Mouse (Mus musculus): ENCODE data around the gene Top3b. TPM values are rescaled to one million over a fixed set of nuclear protein-coding genes. Genes with fewer than 3 reads are reported as not detected.
A peak's percentile ranks its signal among the peaks of the same experiment; 100 is the strongest.
"Not testable (repeated sequence)": the region's sequence is repeated elsewhere in the genome, so short reads cannot be mapped to it uniquely, and the experiment has no call there.

Top3b gene
- polyA plus RNA-seq, 1 experiment from 2014 or later, result 20.3 TPM

DNA sequence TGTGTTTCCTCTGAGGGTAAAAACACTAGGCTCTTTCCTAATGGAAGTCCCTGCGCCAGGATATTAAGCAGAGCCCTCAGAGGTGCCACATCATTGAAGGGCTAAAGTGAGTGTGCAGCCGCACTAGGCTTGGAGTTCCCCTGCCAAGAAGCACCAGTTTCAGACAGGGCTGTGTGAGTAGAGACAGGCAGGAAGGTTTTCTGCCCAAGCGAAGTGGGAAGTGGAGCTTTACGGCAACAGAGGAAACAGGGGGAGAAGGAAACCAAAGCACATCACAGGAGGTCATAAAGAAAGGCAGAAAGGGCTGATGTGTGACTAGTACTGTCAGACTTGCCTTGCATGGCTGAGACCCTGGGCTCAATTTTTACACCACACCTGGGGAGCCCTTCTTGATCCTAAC is 31.8 kb downstream of the Top3b start:
- Histone ChIP-seq H3K27ac (replicated peaks) (no peak overlapping the region), H3K9me3 (replicated peaks) (no peaks in the 10 kb centered on the region), H3K36me3 (replicated peaks) (peaks cover 22% of the 10 kb centered on the region), H3K4me2 (no peak overlapping the region), H3K4me3 (replicated peaks) (no peak overlapping the region), H3K9ac (no peak overlapping the region), H3K4me1 (replicated peaks) (peaks cover 17% of the 10 kb centered on the region), H3K27me3 (no peaks in the 10 kb centered on the region)
- WGBS (ENCODE audit: insufficient replicate concordance), result 47% methylated on average over 4 of the region's 4 CpGs
- no peak for ATAC-seq (ENCODE audit: insufficient read depth)

DNA sequence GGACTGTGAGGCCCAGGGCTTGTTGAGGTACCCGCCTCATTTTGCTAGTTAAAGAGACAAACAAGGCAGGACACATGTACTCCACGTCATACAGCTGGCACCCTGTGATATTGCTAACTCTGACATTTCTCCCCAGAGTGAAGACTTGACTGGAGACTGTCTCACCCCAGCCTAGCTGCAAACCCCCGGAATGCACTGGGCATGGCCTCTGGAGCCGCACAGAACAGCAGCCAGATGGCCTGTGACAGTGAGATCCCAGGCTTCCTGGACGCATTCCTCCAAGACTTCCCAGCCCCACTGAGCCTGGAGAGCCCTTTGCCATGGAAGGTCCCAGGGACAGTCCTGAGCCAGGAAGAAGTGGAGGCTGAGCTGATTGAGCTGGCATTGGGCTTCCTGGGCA is 32.7 kb downstream of the Top3b start:
- no peak for ATAC-seq (ENCODE audit: insufficient read depth)
- no peak overlapping the region for H3K4me2 ChIP-seq

GRCm38 (mm10) chr16:16907799-16908198 is 37.3 kb downstream of the Top3b start:
- H3K9me3 ChIP-seq (replicated peaks), result no peaks in the 10 kb centered on the region
- H3K4me2 ChIP-seq, result no peak overlapping the region
- H3K4me1 ChIP-seq (replicated peaks), result peaks cover 7% of the 10 kb centered on the region; the same call in 1 of the 2 replicates
- no peak overlapping the region for H3K4me3 ChIP-seq (replicated peaks)
- no peak overlapping the region for H3K27ac ChIP-seq (replicated peaks)
- WGBS (ENCODE audit: insufficient replicate concordance), result 40% methylated on average over 6 of the region's 6 CpGs
- peak; percentile 38; the same call in 1 of the 2 replicates for ATAC-seq (ENCODE audit: insufficient read depth)
- peaks cover 29% of the 10 kb centered on the region for H3K36me3 ChIP-seq (replicated peaks)
- no peak overlapping the region for H3K9ac ChIP-seq
- no peaks in the 10 kb centered on the region for H3K27me3 ChIP-seq

More for the DNA sequence above, 32.7 kb downstream of the Top3b start:
- H3K27me3 ChIP-seq, result no peaks in the 10 kb centered on the region
- no peaks in the 10 kb centered on the region for H3K9me3 ChIP-seq (replicated peaks)
- H3K9ac ChIP-seq, result no peak overlapping the region
- peaks cover 22% of the 10 kb centered on the region for H3K36me3 ChIP-seq (replicated peaks)
- H3K4me1 ChIP-seq (replicated peaks), result peaks cover 12% of the 10 kb centered on the region; the same call in 1 of the 2 replicates
- 70% methylated on average over 5 of the region's 5 CpGs for WGBS (ENCODE audit: insufficient replicate concordance)
- no peak overlapping the region for H3K4me3 ChIP-seq (replicated peaks)
- no peak overlapping the region for H3K27ac ChIP-seq (replicated peaks)

GRCm38 (mm10) chr16:16911641-16912597 is 41.4 kb downstream of the Top3b start:
- Histone ChIP-seq H3K4me3 (replicated peaks) (no peak overlapping the region), H3K27me3 (no peaks in the 10 kb centered on the region), H3K9ac (no peak overlapping the region), H3K9me3 (replicated peaks) (no peaks in the 10 kb centered on the region), H3K4me1 (replicated peaks) (no peaks in the 10 kb centered on the region), H3K4me2 (no peak overlapping the region), H3K27ac (replicated peaks) (no peak overlapping the region), H3K36me3 (replicated peaks) (peaks cover 33% of the 10 kb centered on the region)
- peak; percentile 56; the same call in 1 of the 2 replicates for ATAC-seq (ENCODE audit: insufficient read depth)
- WGBS (ENCODE audit: insufficient replicate concordance), result 43% methylated on average over 13 of the region's 13 CpGs

GRCm38 (mm10) chr16:16913440-16913839 is 42.9 kb downstream of the Top3b start:
- Histone ChIP-seq H3K4me2 (no peak overlapping the region), H3K9ac (no peak overlapping the region), H3K36me3 (replicated peaks) (peaks cover 38% of the 10 kb centered on the region), H3K27ac (replicated peaks) (no peak overlapping the region), H3K4me1 (replicated peaks) (no peaks in the 10 kb centered on the region), H3K4me3 (replicated peaks) (no peak overlapping the region), H3K27me3 (no peaks in the 10 kb centered on the region), H3K9me3 (replicated peaks) (no peaks in the 10 kb centered on the region)
- no peak for ATAC-seq (ENCODE audit: insufficient read depth)
- WGBS (ENCODE audit: insufficient replicate concordance), result 65% methylated on average over 1 of the region's 1 CpGs

GRCm38 (mm10) chr16:16918441-16919117 is 48.0 kb downstream of the Top3b start:
- Histone ChIP-seq H3K27me3 (no peaks in the 10 kb centered on the region), H3K4me2 (no peak overlapping the region), H3K9me3 (replicated peaks) (no peaks in the 10 kb centered on the region), H3K4me3 (replicated peaks) (no peak overlapping the region), H3K36me3 (replicated peaks) (peaks cover 42% of the 10 kb centered on the region), H3K4me1 (replicated peaks) (no peaks in the 10 kb centered on the region), H3K27ac (replicated peaks) (no peak overlapping the region), H3K9ac (no peak overlapping the region)
- 74% methylated on average over 7 of the region's 7 CpGs for WGBS (ENCODE audit: insufficient replicate concordance)
- ATAC-seq (ENCODE audit: insufficient read depth), result no peak

GRCm38 (mm10) chr16:16921021-16921435 is 50.5 kb downstream of the Top3b start:
- H3K4me3 ChIP-seq (replicated peaks), result no peak overlapping the region
- H3K4me1 ChIP-seq (replicated peaks), result no peaks in the 10 kb centered on the region
- H3K27ac ChIP-seq (replicated peaks), result no peak overlapping the region
- no peaks in the 10 kb centered on the region for H3K27me3 ChIP-seq
- no peak overlapping the region for H3K9ac ChIP-seq
- WGBS (ENCODE audit: insufficient replicate concordance), result 29% methylated on average over 3 of the region's 3 CpGs
- no peak overlapping the region for H3K4me2 ChIP-seq
- no peak for ATAC-seq (ENCODE audit: insufficient read depth)
- peaks cover 26% of the 10 kb centered on the region for H3K36me3 ChIP-seq (replicated peaks)
- no peaks in the 10 kb centered on the region for H3K9me3 ChIP-seq (replicated peaks)

- Histone ChIP-seq H3K9ac (no peak overlapping the region), H3K4me3 (replicated peaks) (no peak overlapping the region), H3K9me3 (replicated peaks) (no peaks in the 10 kb centered on the region), H3K27ac (replicated peaks) (no peak overlapping the region), H3K36me3 (replicated peaks) (peaks cover 12% of the 10 kb centered on the region; the same call in 1 of the 2 replicates), H3K4me1 (replicated peaks) (no peaks in the 10 kb centered on the region), H3K4me2 (no peak overlapping the region), H3K27me3 (no peaks in the 10 kb centered on the region)
- 67% methylated on average over 3 of the region's 3 CpGs for WGBS (ENCODE audit: insufficient replicate concordance)
- no peak for ATAC-seq (ENCODE audit: insufficient read depth)
Measured at GRCm38 (mm10) chr16:16924481-16924880, 53.9 kb downstream of the Top3b start.

GRCm38 (mm10) chr16:16926536-16926935 is 56.0 kb downstream of the Top3b start:
- H3K4me3 ChIP-seq (replicated peaks), result no peak overlapping the region
- WGBS (ENCODE audit: insufficient replicate concordance), result 61% methylated on average over 5 of the region's 5 CpGs
- no peaks in the 10 kb centered on the region for H3K27me3 ChIP-seq
- no peaks in the 10 kb centered on the region for H3K4me1 ChIP-seq (replicated peaks)
- H3K9me3 ChIP-seq (replicated peaks), result no peaks in the 10 kb centered on the region
- no peak for ATAC-seq (ENCODE audit: insufficient read depth)
- 0 out of 2 replicates have a peak, but pooled peaks cover 3% of the 10 kb centered on the region for H3K36me3 ChIP-seq (replicated peaks)
- no peak overlapping the region for H3K9ac ChIP-seq
- H3K27ac ChIP-seq (replicated peaks), result no peak overlapping the region
- no peak overlapping the region for H3K4me2 ChIP-seq

DNA sequence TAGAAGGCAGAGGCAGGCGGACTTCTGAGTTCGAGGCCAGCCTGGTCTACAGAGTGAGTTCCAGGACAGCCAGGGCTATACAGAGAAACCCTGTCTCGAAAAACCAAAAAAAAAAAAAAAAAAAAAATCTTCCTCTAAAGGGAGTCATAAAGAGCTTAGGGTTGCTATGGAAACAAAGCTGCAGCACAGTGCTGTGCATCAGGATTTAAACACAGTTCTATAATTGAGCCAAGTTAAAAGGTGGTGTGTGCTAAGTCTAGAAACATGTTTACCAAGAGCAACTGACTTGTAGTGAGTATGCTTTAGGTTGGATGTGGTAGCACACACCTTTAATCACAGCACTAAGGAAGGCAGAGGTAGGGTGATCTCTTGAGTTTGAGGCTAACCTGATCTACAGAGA is 58.4 kb downstream of the Top3b start:
- not testable (repeated sequence) for H3K36me3 ChIP-seq (replicated peaks); H3K4me1 ChIP-seq (replicated peaks); ATAC-seq (ENCODE audit: insufficient read depth); H3K9ac ChIP-seq; H3K4me3 ChIP-seq (replicated peaks); H3K27ac ChIP-seq (replicated peaks); H3K4me2 ChIP-seq; H3K27me3 ChIP-seq; H3K9me3 ChIP-seq (replicated peaks)
- WGBS (ENCODE audit: insufficient replicate concordance), result 68% methylated on average over 3 of the region's 3 CpGs

DNA sequence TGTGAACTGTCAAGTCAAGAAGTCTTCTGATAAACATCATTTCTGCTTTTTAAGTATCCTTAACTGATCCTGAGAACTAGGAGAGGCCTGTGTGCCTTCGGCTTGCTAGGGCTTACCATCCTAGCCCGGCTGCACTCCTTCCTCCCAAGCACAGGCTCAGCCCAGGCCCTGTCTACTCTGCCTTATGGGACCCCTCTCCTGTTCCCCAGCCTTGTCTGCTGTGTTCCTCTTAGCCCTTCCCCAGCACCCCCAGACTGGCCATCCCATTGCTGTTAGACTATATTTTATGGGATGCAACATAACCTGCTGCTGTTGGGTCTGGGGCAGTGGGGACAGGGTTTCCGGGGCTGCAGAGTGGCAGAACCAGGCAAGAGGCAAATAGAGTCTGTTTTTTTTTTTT is 59.8 kb downstream of the Top3b start:
- WGBS (ENCODE audit: insufficient replicate concordance), result 64% methylated on average over 3 of the region's 3 CpGs
- Histone ChIP-seq H3K9me3 (replicated peaks) (no peaks in the 10 kb centered on the region), H3K27ac (replicated peaks) (no peak overlapping the region), H3K4me3 (replicated peaks) (no peak overlapping the region), H3K4me2 (no peak overlapping the region), H3K27me3 (no peaks in the 10 kb centered on the region), H3K4me1 (replicated peaks) (no peaks in the 10 kb centered on the region), H3K9ac (no peak overlapping the region), H3K36me3 (replicated peaks) (no peaks in the 10 kb centered on the region)
- no peak for ATAC-seq (ENCODE audit: insufficient read depth)
